Mouse (Mus musculus): ENCODE data around the gene Olfr1310.
"Not testable (repeated sequence)": the region's sequence is repeated elsewhere in the genome, so short reads cannot be mapped to it uniquely, and the experiment has no call there.

Olfr1310 gene

GRCm38 (mm10) chr2:112012608-112013007 lies at the start of gene Olfr1310:
Olfr1310 (minus strand) TSS chr2:112012708.
- no peak for DNase-seq (ENCODE audit: low spot score)

- DNase-seq (ENCODE audit: low spot score) = no peak
Measured at GRCm38 (mm10) chr2:112050138-112050537, 37.6 kb upstream of the Olfr1310 start, which contains the start of gene Olfr1312. Olfr1312 (minus strand) TSS chr2:112050238.

GRCm38 (mm10) chr2:112026971-112027370 lies 14.5 kb upstream of the Olfr1310 start:
- DNase-seq (ENCODE audit: low spot score) = not testable (repeated sequence)

GRCm38 (mm10) chr2:112024312-112024711 lies 11.8 kb upstream of the Olfr1310 start, which contains the start of gene Olfr1311:
Olfr1311 (minus strand) TSS chr2:112024412.
- DNase-seq (ENCODE audit: low spot score) = no peak

- DNase-seq (ENCODE audit: low spot score) = no peak
Measured at GRCm38 (mm10) chr2:112014900-112015299, 2.4 kb upstream of the Olfr1310 start.

GRCm38 (mm10) chr2:111990181-111990580 lies 22.3 kb downstream of the Olfr1310 start, which contains the start of gene Olfr1309:
Olfr1309 (minus strand) TSS chr2:111990281.
- DNase-seq (ENCODE audit: low spot score) = no peak

GRCm38 (mm10) chr2:111964844-111965243 lies 47.7 kb downstream of the Olfr1310 start, which contains the start of gene Olfr1308:
Olfr1308 (minus strand) TSS chr2:111964944.
- DNase-seq (ENCODE audit: low spot score) = no peak

All from urinary bladder, postnatal 25 days (tissue).